Mouse (Mus musculus) cerebellum, adult 18-20 months (tissue): Measurements from ENCODE around the gene Fmo2.

ENCODE experiments used
- DNase-seq, 2 experiments: peaks; one replicate each; pipeline ENCODE4 v3.0.0; 2021

Gene Fmo2

DNA sequence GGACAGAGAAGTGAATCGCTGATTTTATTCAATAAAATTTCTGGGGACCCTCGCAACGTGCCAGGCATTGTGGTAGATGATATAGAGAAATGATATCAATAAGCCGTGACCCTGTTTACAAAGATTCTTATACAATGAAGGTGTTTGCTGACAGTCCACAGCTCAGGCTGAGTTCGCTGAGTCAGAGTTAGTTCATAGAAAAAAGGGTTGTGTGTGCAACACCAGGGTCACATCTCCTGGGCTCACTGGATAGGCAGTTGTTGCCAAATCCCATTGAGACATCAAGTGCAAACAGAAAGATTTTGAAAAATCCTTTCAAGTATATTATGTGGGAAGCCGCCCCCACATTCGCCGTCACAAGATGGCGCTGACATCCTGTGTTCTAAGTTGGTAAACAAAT, 58.3 kb downstream of the Fmo2 start:
- no peak for DNase-seq

DNA sequence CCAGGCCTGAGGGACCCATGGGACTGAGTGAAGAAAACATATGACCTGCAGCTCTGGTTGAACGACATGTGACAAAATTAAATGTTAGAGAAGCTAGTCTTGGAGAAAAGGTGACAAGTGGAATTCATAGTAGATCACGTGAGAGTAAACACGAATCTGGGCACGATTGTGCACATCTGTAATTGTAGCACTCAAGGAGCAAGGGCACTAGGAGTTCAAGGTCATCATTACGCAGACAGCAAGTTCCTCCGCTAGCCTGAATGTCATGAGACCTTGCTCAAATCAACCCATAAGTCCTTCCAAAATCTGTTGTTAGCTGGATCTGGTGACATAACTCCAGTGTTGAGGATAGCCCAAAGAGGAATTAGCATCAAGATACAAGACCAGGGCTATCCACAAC, 59.5 kb downstream of the Fmo2 start:
- DNase-seq, result no peak

DNA sequence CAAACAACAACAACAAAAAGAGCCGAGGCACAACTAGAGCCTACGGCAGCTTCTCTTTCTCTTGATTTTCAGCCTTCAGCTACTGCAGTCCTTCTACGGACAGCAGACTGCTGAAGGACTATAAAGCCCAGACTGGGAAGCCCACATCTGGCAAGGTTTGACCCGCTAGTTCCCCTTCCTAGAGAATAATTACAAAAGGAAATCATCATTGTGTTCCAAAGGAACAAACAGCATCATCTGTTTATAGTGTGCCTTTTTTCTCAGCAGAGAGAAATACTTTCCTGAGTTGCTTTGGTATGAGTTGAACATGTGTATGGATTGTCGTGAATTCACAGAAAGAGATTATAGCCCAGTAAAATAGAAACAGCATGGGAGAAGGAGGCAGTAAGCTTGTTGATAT, 64.2 kb downstream of the Fmo2 start:
- no peak for DNase-seq

DNA sequence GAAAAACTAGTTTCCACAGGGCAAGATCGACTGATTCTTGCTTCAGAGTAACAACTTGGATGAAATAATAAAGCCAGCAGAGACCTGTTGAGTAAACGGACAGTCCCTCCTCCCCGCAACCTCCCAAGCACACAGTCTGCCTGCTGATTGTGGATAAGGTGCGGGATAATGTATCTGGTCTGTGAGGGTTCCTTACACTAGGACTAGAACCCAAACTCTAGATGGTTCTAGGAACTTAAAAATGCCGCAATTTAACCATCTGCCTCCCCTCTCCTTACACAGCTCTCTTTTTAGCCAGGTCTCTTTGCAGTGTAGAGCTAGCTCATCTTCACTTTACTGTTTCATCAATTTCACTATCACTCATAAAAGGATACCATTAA, 66.0 kb downstream of the Fmo2 start:
- DNase-seq, result no peak

DNA sequence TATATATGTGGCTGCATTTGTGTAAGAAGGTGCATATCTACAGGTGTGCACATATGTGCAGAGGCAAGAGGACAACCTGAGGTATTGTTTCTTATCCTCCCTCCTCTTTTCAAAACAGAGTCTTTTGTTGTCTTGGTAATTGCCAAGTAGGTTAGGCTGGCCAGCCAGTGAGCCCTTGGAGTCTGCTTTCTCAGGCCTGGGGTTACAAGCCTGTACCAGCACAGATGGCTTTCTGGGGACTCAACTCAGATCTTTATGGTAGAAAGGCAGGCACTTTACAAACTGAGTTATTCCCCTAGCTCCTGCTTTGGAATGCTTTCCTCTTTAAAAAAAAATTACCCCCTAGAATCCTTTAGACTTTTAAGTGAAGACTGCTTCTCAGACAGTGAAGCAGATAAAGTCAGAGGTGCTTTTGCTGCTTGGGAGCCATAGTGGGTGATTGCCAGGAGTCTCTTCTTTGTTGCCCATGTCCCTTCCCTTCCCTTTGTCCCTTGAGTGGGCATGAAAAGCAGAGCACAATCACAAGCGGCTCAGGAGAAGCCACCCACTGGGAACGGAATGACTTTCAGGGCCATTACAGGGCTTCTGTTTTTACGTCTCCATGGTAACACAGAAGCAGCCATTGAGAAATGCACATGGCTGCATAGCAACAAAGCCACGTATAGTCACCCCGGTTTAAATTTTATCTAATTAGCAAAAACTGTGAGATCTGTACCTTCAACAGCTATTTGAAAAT, 66.5 kb downstream of the Fmo2 start:
- no peak for DNase-seq
